Mouse (Mus musculus) spleen, adult 2 months (tissue): ENCODE results near the gene Dnajb6. TPM values are rescaled to one million over a fixed set of nuclear protein-coding genes. Genes with fewer than 3 reads are reported as not detected.

Source experiments
- DNase-seq, 2 experiments: peaks; one replicate each; pipeline versions ENCODE4 v3.0.0 to v3.0.0-alpha.2; 2012 to 2021; ENCODE audit warnings: low spot score in 2 of 2, low read depth in 1 of 2
- H3K27ac ChIP-seq: fragments of 200-500 bp; 2 replicates; pipeline ENCODE4 v1.5.1; 2012; ENCODE audit warnings: low read length, inconsistent platforms; ENCODE audit not compliant: insufficient read depth
- H3K27me3 ChIP-seq: fragments of 200-500 bp; 2 replicates; pipeline ENCODE4 v1.6.1; 2012; ENCODE audit warnings: mild to moderate bottlenecking, moderate library complexity, low read length, inconsistent platforms; ENCODE audit not compliant: control insufficient read depth, insufficient read depth
- H3K36me3 ChIP-seq: fragments of 200-500 bp; 2 replicates; pipeline ENCODE4 v1.6.1; 2012; ENCODE audit warnings: mild to moderate bottlenecking, low read length, inconsistent platforms; ENCODE audit not compliant: control insufficient read depth, insufficient read depth
- H3K4me1 ChIP-seq: fragments of 200-500 bp; 2 replicates; pipeline ENCODE4 v1.6.1; 2011; ENCODE audit warnings: inconsistent platforms; ENCODE audit not compliant: control insufficient read depth, insufficient read depth, insufficient read length
- H3K4me3 ChIP-seq: fragments of 200-500 bp; 2 replicates; pipeline ENCODE4 v1.5.1; 2011; ENCODE audit warnings: mild to moderate bottlenecking, inconsistent platforms; ENCODE audit not compliant: insufficient read depth, insufficient read length; ENCODE audit errors: extremely low read depth
- CTCF ChIP-seq: fragments of 200-500 bp; IDR thresholded peaks from 2 replicates; pipeline ENCODE4 v1.5.1; 2011; ENCODE audit warnings: mild to moderate bottlenecking, inconsistent platforms; ENCODE audit not compliant: insufficient read depth, insufficient read length, insufficient replicate concordance; ENCODE audit errors: extremely low read depth
- POLR2A ChIP-seq: fragments of 200-500 bp; IDR thresholded peaks from 2 replicates; pipeline ENCODE4 v1.6.1; 2011; ENCODE audit warnings: low read depth, low read length, inconsistent platforms
- WGBS: fragments of 180-500 bp; shearing (Covaris S2); methylation state at CpG from one replicate; pipeline ENCODE4 v1.1.7; 2018; 5-methylcytosine and 5-hydroxymethylcytosine counted together
- polyA plus RNA-seq: library from polyadenylated mRNA; depleted of rRNA; stranded (reverse); fragments of >200 nt; gene quantifications from 2 replicates; pipeline ENCODE4 v1.2.3, GENCODE M21; 2012; rRNA removed

The Dnajb6 gene
- polyA plus RNA-seq, 1 experiment, result 32.8 TPM

DNA sequence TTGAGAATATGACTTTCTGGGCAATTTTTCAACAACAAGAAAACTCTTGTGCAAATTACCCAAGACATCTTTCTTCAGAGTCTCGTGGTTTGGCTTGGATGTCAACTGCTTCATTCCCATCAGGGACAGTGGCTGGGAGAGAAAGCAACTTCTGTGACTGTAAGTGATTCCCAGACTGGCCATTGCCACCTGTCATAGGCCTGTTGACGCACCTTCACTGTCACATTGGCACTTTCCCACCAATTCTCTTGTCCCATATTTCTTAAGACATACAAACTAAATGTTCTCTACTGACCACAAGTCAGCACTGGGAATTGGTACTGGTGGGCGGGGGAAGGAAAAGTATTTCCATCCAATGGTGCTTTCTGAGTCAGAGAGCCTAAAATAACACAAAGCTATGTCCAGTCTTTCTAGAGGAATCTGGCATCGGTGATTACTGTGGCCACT lies 128.8 kb downstream of the Dnajb6 start:
- DNase-seq, result no peak
- TF ChIP-seq CTCF (no peak), POLR2A (no peak)
- Histone ChIP-seq H3K4me1 (no peaks in the 10 kb centered on the region), H3K27ac (no peak overlapping the region), H3K36me3 (no peaks in the 10 kb centered on the region), H3K27me3 (no peaks in the 10 kb centered on the region; the same call in 1 of the 2 replicates), H3K4me3 (no peak overlapping the region)
- WGBS, result 81% methylated on average over 4 of the region's 4 CpGs

DNA sequence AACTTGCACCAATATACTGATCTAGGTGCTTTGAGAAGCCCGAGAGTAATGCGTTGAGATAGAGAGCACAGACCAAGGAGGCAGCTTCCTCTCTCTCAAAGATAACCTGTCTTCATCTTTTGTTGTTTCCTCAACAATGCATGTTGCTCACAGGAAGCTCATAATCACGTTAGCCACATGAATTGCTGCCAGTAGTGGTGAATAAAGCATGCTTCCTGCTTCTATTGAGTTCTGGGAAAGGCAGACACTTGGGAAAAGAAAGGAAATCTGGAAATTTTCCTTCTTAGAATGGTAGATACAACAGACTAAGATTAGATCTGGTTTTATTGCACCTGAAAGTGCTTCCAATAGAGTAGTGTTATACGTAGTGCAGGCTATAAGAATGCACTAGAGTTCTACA lies 129.5 kb downstream of the Dnajb6 start:
- DNase-seq, result no peak
- no peak for TF ChIP-seq POLR2A
- TF ChIP-seq CTCF, result no peak
- Histone ChIP-seq H3K27ac (no peak overlapping the region), H3K27me3 (no peaks in the 10 kb centered on the region; the same call in 1 of the 2 replicates), H3K4me1 (no peaks in the 10 kb centered on the region), H3K36me3 (no peaks in the 10 kb centered on the region), H3K4me3 (no peak overlapping the region)
- 24% methylated on average over 4 of the region's 4 CpGs for WGBS

Other genes with a start within 250 kb of the Dnajb6 start
- gene Ube3c, start 166.4 kb upstream of the Dnajb6 start, polyA plus RNA-seq, result 5.7 and 5.8 TPM in 2 replicates
- not detected in 2 replicates for gene Gm5129, start 248 bp downstream of the Dnajb6 start, polyA plus RNA-seq